Mouse (Mus musculus) adrenal gland, adult 18-20 months (tissue): Measurements from ENCODE around the gene Coa6. TPM values are rescaled to one million over a fixed set of nuclear protein-coding genes. Genes with fewer than 3 reads are reported as not detected.
A peak's percentile ranks its signal among the peaks of the same experiment; 100 is the strongest.

Source experiments
- DNase-seq, 2 experiments: peaks; one replicate each; pipeline ENCODE4 v3.0.0; 2021 to 2022; ENCODE audit warnings: low spot score in 2 of 2
- total RNA-seq, 2 experiments: library from RNA; stranded (reverse); gene quantifications; 1 replicate in 1 of 2; 2 replicates in 1 of 2; pipeline ENCODE4 v1.2.3; 2021

Coa6 gene
- total RNA-seq, 2 experiments from 2014 or later = 23.0 to 26.5 TPM

DNA sequence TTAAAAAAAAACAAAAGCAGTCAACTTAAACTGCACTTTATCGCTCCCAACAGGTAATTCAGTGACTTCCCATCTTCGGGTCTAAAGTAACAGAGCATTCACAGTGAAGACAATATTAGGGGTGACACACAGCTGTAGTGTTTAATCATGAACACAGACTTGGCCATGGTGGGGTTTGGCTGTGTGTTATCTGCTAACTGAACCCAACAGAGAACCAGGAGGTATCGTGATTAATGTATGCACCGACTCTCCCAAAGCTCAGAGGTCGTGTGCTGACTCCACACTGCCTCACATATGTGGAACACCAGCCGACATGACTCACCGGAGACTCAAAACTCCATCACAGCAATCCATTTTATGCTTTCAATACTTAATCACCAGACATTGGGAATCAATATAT, 39.4 kb downstream of the Coa6 start:
- no peak for DNase-seq

DNA sequence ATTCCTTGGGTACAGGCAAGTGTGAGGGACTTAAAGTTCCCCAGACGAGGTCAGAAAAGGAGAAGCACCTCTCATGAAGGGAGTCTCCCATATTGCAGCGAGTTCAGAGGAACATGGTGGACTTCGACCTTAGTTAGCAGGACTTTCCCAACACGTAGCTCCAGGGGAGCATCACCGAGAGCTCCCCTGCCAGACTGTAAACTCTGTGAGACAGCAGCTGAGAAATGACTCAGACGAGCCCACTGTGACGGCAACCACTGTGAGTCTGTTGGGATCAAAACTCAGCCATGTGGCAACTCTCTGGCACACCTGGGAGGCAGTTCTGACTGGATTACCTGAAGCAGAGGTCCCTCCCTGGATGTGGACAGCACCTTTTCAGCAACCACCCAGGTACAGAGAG, 41.8 kb downstream of the Coa6 start:
- DNase-seq = no peak

DNA sequence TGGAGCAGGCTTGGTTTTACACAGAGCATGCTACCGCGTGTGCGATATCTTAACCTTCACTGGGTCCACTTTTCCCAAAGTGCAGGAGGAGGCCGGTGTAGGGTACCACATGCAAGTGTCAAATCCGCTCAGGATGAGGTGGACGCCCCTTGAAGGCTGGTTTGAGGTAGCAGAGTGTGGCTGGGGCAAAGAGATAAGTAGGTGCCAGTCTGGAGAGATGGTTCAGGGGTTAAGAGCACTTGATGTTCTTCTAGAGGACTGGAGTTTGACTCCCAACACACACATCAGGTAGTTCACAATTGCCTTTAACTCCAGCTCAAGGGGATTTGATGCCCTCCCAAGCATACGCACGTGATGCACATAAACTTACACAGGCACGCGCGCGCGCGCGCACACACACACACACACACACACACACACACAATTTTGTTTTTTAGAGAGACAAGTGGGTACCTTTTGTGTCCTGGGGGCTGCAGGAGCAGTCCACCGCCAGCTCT, 51.5 kb downstream of the Coa6 start:
- DNase-seq = no peak

DNA sequence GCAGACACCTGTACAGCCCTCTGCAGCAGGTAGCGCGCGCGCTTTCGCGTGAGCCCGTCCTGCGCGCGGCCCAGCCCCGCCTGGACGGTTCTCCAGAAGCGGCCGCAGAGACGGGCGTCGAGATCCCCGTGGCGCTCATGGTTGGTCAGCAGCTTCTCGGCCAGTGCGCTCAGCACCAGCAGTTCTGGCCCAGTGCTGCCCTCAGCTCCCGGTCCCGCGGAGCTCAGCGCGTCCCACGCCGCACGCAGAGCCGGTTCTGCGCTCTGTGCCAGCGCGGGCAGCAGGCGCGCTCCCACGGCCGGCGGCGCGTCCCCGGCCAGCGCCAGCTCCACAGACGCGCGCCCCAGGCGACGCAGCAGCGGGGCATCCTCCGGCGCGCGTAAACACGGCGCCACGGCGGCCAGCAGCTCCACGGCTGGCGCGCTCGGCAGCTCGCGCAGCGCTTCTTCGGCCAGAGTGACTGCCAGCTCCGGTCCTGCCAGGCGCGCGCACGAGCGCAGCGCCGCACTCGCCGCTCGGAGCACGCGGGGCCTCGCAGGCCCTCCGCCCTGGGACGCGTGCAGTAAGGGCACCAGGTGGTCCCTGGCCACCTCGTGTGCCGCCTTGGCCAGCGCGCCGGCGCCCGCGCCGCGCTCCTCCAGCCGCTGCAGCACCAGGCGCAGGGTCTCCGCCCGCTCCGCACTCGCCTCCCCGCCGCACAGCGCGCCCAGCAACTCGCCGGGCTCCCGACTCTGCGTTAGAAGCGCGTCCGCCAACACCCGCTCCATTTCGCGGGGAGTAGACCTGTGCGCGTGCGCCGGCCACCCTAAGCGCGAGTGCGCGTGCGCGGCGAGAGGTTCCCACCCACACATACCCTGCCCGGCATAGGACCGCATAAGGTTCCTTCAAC, 52.2 kb downstream of the Coa6 start, which contains the start of gene Tarbp1:
Tarbp1 (minus strand) TSS at position 767 of the 889 bp plus-strand sequence.
- peak; percentile 93 for DNase-seq

Other genes starting within 250 kb of the Coa6 start
- 1 to 10 TPM in 1 of 2 experiments, under 1 TPM in 1; 0.16 to 1.2 TPM for gene Slc35f3, start 124.0 kb upstream of the Coa6 start, total RNA-seq
- 1 to 10 TPM; 4.4 to 6.0 TPM for gene Tarbp1, start 52.5 kb downstream of the Coa6 start, total RNA-seq
- 100 to 1,000 TPM; 118 to 119 TPM for gene Irf2bp2, start 171.5 kb downstream of the Coa6 start, total RNA-seq